Mouse (Mus musculus) forebrain, embryonic 11.5 days (tissue): ENCODE measurements around the gene Acat2. TPM values are rescaled to one million over a fixed set of nuclear protein-coding genes. Genes with fewer than 3 reads are reported as not detected.

ENCODE experiments used
- polyA plus RNA-seq: library from polyadenylated mRNA; unstranded; fragments of >200 nt; fragmentation: Nextera tagmentation; extraction: Ambion mirVana; gene quantifications from 2 replicates; pipeline ENCODE4 v1.2.1, GENCODE M21; 2014

Acat2 gene
- polyA plus RNA-seq, 1 experiment from 2014 or later = 324 TPM

Other genes starting within 250 kb of the Acat2 start
- gene Igf2r, start 191.1 kb downstream of the Acat2 start, polyA plus RNA-seq = 21.0 and 21.7 TPM in 2 replicates
- 0.29 TPM in 1 of 2 replicates, not detected in the other for gene Mas1, start 92.6 kb downstream of the Acat2 start, polyA plus RNA-seq
- not detected in 2 replicates for gene Mrgprh, start 84.7 kb downstream of the Acat2 start, polyA plus RNA-seq
- 1.8 and 2.3 TPM in 2 replicates for gene Pnldc1, start 50.5 kb downstream of the Acat2 start, polyA plus RNA-seq
- gene Tcp1, start 45.0 kb downstream of the Acat2 start, polyA plus RNA-seq = 497 and 535 TPM in 2 replicates
- 172 and 187 TPM in 2 replicates for gene Mrpl18, start 44.4 kb downstream of the Acat2 start, polyA plus RNA-seq
- gene Acat3, start 20.1 kb downstream of the Acat2 start, polyA plus RNA-seq = 0.87 and 1.3 TPM in 2 replicates
- gene Wtap, start 33.4 kb upstream of the Acat2 start, polyA plus RNA-seq = 140 and 141 TPM in 2 replicates
- gene Sod2, start 46.1 kb upstream of the Acat2 start, polyA plus RNA-seq = 107 and 115 TPM in 2 replicates
- 0.23 TPM in 1 of 2 replicates, not detected in the other for gene Gpr31b, start 91.5 kb upstream of the Acat2 start, polyA plus RNA-seq
- gene Tcp10b, start 100.4 kb upstream of the Acat2 start, polyA plus RNA-seq = 0.16 TPM in 1 of 2 replicates, not detected in the other
- gene Unc93a, start 171.1 kb upstream of the Acat2 start, polyA plus RNA-seq = not detected in 2 replicates